Mouse (Mus musculus): ENCODE measurements around the gene Ccrl2.

- TF ChIP-seq ZNF384 (IDR thresholded peaks at IDR 0.05; ENCODE audit: low read depth, low read length) (no peak), ZC3H11A (IDR thresholded peaks at IDR 0.05; ENCODE audit: borderline replicate concordance, low read depth, low read length) (no peak), MAFK (IDR thresholded peaks at IDR 0.05; ENCODE audit: insufficient read depth, low read depth, low read length) (no peak)
Observed at GRCm38 (mm10) chr9:111048452-111048851, 8.9 kb downstream of the Ccrl2 start.

Measured in ES-E14 (cell line).